Mouse (Mus musculus) erythroblast, embryonic 14.5 days (primary cell): ENCODE measurements around the gene Dok1. TPM values are rescaled to one million over a fixed set of nuclear protein-coding genes. Genes with fewer than 3 reads are reported as not detected.

ENCODE experiments used
- H3K27me3 ChIP-seq: 2 replicates; pipeline ENCODE4 v1.6.1; 2012; ENCODE audit warnings: inconsistent platforms; ENCODE audit not compliant: control insufficient read depth
- H3K36me3 ChIP-seq: 2 replicates; pipeline ENCODE4 v1.6.1; 2012; ENCODE audit warnings: mild to moderate bottlenecking, inconsistent platforms; ENCODE audit not compliant: control insufficient read depth
- H3K4me1 ChIP-seq: 2 replicates; pipeline ENCODE4 v1.6.1; 2012; ENCODE audit warnings: inconsistent platforms; ENCODE audit not compliant: control insufficient read depth
- H3K4me3 ChIP-seq: replicated peaks from 2 replicates; pipeline ENCODE3; 2012; ENCODE audit warnings: moderate library complexity, mild to moderate bottlenecking, inconsistent platforms
- H3K9me3 ChIP-seq: 2 replicates; pipeline ENCODE4 v1.6.1; 2012; ENCODE audit warnings: low read length, inconsistent platforms, mixed read lengths; ENCODE audit not compliant: control insufficient read depth
- GATA1 ChIP-seq: IDR thresholded peaks from 2 replicates; pipeline ENCODE4 v1.6.1; 2012; ENCODE audit warnings: low read length, inconsistent platforms, mixed read lengths
- TAL1 ChIP-seq: IDR thresholded peaks from 3 replicates; pipeline ENCODE4 v1.6.1; 2012; ENCODE audit warnings: low read length, inconsistent platforms, mixed read lengths
- polyA plus RNA-seq: library from polyadenylated mRNA; stranded (reverse); fragments of >175 nt; gene quantifications from 2 replicates; pipeline ENCODE4 v1.2.3, GENCODE M21; 2012

Gene Dok1
- polyA plus RNA-seq, 1 experiment = 28.7 TPM

DNA sequence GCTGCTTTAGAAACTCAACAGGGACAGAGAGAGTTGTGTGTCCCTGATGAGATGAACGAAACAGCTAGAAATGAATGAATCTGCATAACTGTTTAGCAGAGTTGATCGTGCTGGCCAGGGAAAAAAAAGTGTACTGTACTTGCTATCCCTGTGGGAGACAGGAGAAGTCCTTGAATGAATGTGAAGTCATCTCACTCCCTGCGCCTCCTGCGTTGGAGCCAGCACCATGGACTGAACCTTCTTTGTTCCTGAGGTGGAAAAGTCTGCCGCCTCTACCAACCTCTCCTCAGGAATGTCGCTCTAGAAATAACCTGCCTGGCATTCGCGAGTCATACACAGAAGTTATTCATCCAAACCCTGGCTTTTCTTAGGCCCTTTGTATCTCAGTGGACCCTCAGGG, 33.3 kb downstream of the Dok1 start:
- Histone ChIP-seq H3K4me3 (no peak overlapping the region), H3K27me3 (0 out of 2 replicates have a peak, but pooled peaks cover 2% of the 10 kb centered on the region), H3K36me3 (no peaks in the 10 kb centered on the region; the same call in 1 of the 2 replicates), H3K9me3 (no peaks in the 10 kb centered on the region; the same call in 1 of the 2 replicates), H3K4me1 (peaks cover 72% of the 10 kb centered on the region)
- TF ChIP-seq GATA1 = no peak
- no peak for TF ChIP-seq TAL1

DNA sequence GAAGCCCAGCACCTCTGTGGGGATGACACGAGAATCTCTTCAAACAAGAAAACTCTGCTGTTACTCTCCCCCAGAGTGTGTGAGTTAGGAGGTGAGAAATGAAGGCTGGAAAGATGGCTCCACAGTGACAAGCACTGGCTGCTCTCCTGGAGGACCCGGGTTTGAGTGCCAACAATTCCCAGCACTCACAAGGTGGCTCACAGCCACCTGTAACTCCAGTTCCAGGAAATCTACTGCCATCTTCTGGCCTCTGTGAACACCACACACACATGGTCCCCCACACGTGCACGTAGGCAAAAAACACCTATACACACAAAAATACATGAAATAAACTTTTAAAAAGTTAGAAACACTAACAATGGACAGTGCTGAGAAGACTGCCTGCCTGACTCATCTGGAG, 34.9 kb downstream of the Dok1 start:
- 0 out of 2 replicates have a peak, but pooled peaks cover 2% of the 10 kb centered on the region for H3K27me3 ChIP-seq
- H3K9me3 ChIP-seq = no peaks in the 10 kb centered on the region; the same call in 1 of the 2 replicates
- TF ChIP-seq TAL1 (no peak), GATA1 (no peak)
- no peaks in the 10 kb centered on the region; the same call in 1 of the 2 replicates for H3K36me3 ChIP-seq
- no peak overlapping the region for H3K4me3 ChIP-seq
- H3K4me1 ChIP-seq = peaks cover 56% of the 10 kb centered on the region

DNA sequence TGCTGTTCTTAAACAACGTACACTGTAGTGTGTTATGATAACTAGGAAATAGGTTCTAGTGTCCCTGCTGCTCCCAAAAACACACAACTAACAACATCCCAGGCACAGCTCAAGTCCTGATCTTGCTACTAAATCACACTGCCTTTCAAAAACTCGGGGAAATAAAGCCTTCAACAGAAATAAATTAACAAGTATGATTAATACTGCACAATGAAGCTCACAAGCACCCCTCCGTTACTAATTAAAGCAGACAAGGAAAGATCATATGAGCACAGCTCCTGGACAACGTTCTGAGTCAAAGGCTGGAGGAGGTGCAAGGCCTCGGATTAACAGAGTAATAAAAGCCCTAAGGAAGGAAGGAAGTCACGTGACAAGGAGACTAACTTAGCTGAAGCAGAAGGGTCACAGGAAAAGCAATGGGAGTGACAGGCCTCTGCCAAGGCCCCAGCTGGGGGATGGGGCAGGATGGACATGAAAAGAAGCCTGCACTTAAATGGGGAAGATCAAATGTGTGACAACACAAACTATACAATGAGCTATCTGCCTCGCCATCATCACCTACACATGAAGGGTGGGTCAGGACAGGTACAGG, 35.7 kb downstream of the Dok1 start:
- Histone ChIP-seq H3K27me3 (0 out of 2 replicates have a peak, but pooled peaks cover 2% of the 10 kb centered on the region), H3K4me1 (peaks cover 52% of the 10 kb centered on the region), H3K36me3 (no peaks in the 10 kb centered on the region; the same call in 1 of the 2 replicates), H3K9me3 (no peaks in the 10 kb centered on the region; the same call in 1 of the 2 replicates), H3K4me3 (peak overlapping the region; percentile 57)
- no peak for TF ChIP-seq GATA1
- TF ChIP-seq TAL1 = no peak

DNA sequence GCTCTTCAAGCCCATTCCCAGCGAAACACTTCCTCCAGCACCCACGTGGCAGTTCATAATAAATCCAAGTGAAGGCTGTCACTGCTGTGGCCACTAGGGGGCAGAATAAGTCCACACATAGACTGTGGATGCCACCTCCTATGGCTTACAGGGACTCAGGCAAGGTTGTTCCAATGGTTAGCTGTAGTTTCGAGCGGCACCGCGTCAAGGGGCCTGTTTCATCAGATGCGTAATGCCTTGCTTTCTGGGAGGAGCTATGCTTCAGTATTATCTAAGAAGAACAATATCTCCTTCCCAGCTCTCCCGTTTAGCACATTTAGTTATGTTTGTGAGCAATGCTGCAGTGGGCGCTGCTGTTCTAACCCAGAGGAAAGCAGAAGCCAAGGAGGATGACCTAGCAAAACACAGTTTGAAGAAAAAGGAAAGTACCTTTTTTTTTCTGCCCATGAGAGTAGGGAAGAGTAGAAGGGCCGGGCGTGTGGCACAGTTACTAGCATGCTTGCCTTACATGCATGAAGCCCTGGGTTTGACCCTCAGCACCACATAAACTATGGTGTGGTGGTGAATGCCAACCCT, 36.4 kb downstream of the Dok1 start:
- Histone ChIP-seq H3K4me1 (peaks cover 45% of the 10 kb centered on the region), H3K9me3 (no peaks in the 10 kb centered on the region; the same call in 1 of the 2 replicates), H3K4me3 (peak overlapping the region; percentile 57), H3K27me3 (0 out of 2 replicates have a peak, but pooled peaks cover 2% of the 10 kb centered on the region), H3K36me3 (no peaks in the 10 kb centered on the region; the same call in 1 of the 2 replicates)
- TF ChIP-seq GATA1 (no peak), TAL1 (no peak)

DNA sequence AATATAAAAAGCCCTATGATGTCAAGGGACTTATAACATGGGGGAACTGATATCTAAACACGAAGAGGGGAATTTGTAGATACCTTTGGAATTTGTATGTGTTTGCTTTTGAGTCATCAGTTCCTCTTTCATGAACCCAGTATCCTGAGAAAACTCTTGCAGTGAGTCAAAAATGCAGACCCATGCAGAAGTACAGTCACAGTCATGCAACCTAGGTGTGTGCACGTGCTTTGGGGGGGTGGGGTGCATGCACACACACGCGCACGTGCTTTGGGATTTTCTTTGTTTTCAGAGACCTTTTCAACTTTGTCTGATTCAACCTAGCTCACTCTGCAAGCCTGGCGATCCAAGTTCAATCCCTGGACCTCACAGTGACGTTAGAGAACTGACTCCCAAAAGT, 38.9 kb downstream of the Dok1 start:
- TF ChIP-seq GATA1 (no peak), TAL1 (no peak)
- Histone ChIP-seq H3K9me3 (no peaks in the 10 kb centered on the region; the same call in 1 of the 2 replicates), H3K27me3 (peaks cover 8% of the 10 kb centered on the region), H3K4me1 (peaks cover 30% of the 10 kb centered on the region), H3K36me3 (no peaks in the 10 kb centered on the region; the same call in 1 of the 2 replicates), H3K4me3 (no peak overlapping the region)

DNA sequence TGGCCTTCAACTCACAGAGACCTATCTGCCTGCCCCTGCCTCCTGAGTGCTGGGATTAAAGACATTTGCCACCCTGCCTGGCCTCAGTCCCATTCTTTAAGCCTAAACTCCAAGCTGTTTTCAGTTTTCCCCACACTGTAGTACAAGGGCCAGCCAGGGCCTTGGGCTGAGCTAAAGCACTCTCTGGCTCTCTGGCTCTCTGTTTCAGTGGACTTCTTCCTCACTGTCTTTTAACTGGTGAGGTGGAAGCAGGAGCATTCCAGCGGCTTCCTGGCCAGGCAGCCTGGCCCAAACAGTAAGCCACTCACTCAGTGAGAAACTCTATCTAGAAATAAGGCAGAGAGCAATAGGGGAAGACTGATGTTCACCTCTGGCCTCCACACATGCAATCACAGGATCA, 39.6 kb downstream of the Dok1 start:
- no peaks in the 10 kb centered on the region; the same call in 1 of the 2 replicates for H3K36me3 ChIP-seq
- TF ChIP-seq TAL1 (no peak), GATA1 (no peak)
- no peaks in the 10 kb centered on the region; the same call in 1 of the 2 replicates for H3K9me3 ChIP-seq
- H3K4me3 ChIP-seq = no peak overlapping the region
- peaks cover 24% of the 10 kb centered on the region for H3K4me1 ChIP-seq
- peaks cover 8% of the 10 kb centered on the region for H3K27me3 ChIP-seq

DNA sequence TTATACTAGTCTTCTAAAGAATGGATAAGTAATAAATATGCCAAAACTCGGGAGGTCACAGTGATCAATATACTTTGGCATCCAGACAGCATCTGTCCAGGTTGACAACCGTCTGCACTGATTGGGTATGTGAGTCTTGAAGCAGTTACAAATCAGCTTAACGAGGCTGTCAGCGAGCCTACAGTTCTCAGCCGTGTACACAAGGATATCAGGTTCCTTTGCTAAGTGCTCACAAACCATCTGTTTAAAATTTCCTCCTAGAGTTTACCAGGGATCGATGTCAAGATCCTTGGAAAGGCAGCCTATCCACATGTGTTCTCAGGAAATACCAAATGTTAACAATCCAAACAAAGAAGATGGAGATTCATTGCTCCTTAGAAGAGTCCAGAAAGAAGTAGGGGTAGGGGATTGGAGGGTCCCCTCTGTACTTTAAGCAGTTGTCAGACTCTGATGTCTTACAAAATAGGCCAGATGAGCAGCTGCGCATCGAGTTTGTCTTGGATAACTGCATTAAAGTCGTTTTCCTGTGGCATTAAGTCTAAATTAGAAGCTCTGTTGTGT, 45.8 kb downstream of the Dok1 start:
- no peak overlapping the region for H3K4me3 ChIP-seq
- H3K36me3 ChIP-seq = no peaks in the 10 kb centered on the region
- peaks cover 11% of the 10 kb centered on the region for H3K27me3 ChIP-seq
- H3K4me1 ChIP-seq = no peaks in the 10 kb centered on the region
- no peaks in the 10 kb centered on the region for H3K9me3 ChIP-seq
- TF ChIP-seq TAL1 (no peak), GATA1 (no peak)

Other genes with a start within 250 kb of the Dok1 start
- gene Sema4f, start 93.7 kb downstream of the Dok1 start, polyA plus RNA-seq = not detected in 2 replicates
- 8.2 and 8.8 TPM in 2 replicates for gene M1ap, start 86.6 kb downstream of the Dok1 start, polyA plus RNA-seq
- 0.01 and 0.02 TPM in 2 replicates for gene Loxl3, start 702 bp upstream of the Dok1 start, polyA plus RNA-seq
- gene Aup1, start 21.1 kb upstream of the Dok1 start, polyA plus RNA-seq = 310 and 339 TPM in 2 replicates
- gene Htra2, start 21.8 kb upstream of the Dok1 start, polyA plus RNA-seq = 6.2 and 6.6 TPM in 2 replicates
- gene Dqx1, start 24.4 kb upstream of the Dok1 start, polyA plus RNA-seq = 0.14 and 0.18 TPM in 2 replicates
- not detected in 2 replicates for gene Tlx2, start 36.8 kb upstream of the Dok1 start, polyA plus RNA-seq
- gene Pcgf1, start 44.4 kb upstream of the Dok1 start, polyA plus RNA-seq = 1.5 and 2.2 TPM in 2 replicates
- 0.05 TPM in 1 of 2 replicates, not detected in the other for gene Lbx2, start 52.9 kb upstream of the Dok1 start, polyA plus RNA-seq
- gene Ccdc142, start 68.1 kb upstream of the Dok1 start, polyA plus RNA-seq = 0.18 and 0.43 TPM in 2 replicates
- gene Gm42688, start 68.1 kb upstream of the Dok1 start, polyA plus RNA-seq = 0.18 and 0.27 TPM in 2 replicates
- gene Mrpl53, start 75.6 kb upstream of the Dok1 start, polyA plus RNA-seq = 12.3 and 12.8 TPM in 2 replicates
- gene Mogs, start 82.0 kb upstream of the Dok1 start, polyA plus RNA-seq = 3.9 and 4.2 TPM in 2 replicates
- gene Wbp1, start 88.1 kb upstream of the Dok1 start, polyA plus RNA-seq = 16.2 and 18.3 TPM in 2 replicates
- 26.4 TPM in 2 replicates for gene Ino80b, start 92.0 kb upstream of the Dok1 start, polyA plus RNA-seq
- 0.26 and 0.39 TPM in 2 replicates for gene Rtkn, start 102.0 kb upstream of the Dok1 start, polyA plus RNA-seq
- 0.01 and 0.02 TPM in 2 replicates for gene Wdr54, start 122.9 kb upstream of the Dok1 start, polyA plus RNA-seq
- gene 1700003E16Rik, start 122.9 kb upstream of the Dok1 start, polyA plus RNA-seq = not detected in 2 replicates
- gene Dctn1, start 132.4 kb upstream of the Dok1 start, polyA plus RNA-seq = 27.2 and 36.9 TPM in 2 replicates
- 1.8 and 2.3 TPM in 2 replicates for gene Slc4a5, start 186.4 kb upstream of the Dok1 start, polyA plus RNA-seq